Mouse (Mus musculus) gastrocnemius, postnatal 4 days (tissue): ENCODE measurements around the gene 1810013L24Rik. TPM values are rescaled to one million over a fixed set of nuclear protein-coding genes. Genes with fewer than 3 reads are reported as not detected.
A peak's percentile ranks its signal among the peaks of the same experiment; 100 is the strongest.
"Not testable (repeated sequence)": the region's sequence is repeated elsewhere in the genome, so short reads cannot be mapped to it uniquely, and the experiment has no call there.

ENCODE experiments used
- DNase-seq, 2 experiments: peaks; one replicate each; pipeline ENCODE4 v3.0.0; 2021 to 2022; ENCODE audit warnings: low spot score in 2 of 2, mixed read lengths in 2 of 2
- total RNA-seq, 2 experiments: library from RNA; stranded (reverse); gene quantifications; 2 replicates each; pipeline ENCODE4 v1.2.3; 2021

1810013L24Rik gene
- total RNA-seq, 2 experiments from 2014 or later: 65.8 to 72.2 TPM

DNA sequence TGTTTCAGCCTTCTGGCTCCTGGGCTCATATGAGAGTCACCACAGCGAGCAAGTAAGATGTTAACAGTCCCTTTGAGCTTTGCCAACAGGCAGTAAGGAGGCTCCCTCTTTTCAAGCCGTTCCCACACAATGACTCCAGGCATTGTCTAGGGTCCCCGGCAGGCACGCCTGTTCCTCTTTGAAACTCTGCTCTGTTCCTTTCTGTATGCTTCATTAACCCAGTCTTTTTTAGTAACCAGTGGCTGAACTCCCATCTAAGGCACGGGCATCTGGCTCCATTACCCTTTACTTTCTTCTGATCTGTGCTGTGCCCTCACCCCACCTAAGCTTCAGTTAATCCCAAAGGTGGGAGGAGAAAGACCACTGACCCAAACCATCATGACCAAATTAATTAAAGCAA, 50.2 kb downstream of the 1810013L24Rik start:
- no peak for DNase-seq

DNA sequence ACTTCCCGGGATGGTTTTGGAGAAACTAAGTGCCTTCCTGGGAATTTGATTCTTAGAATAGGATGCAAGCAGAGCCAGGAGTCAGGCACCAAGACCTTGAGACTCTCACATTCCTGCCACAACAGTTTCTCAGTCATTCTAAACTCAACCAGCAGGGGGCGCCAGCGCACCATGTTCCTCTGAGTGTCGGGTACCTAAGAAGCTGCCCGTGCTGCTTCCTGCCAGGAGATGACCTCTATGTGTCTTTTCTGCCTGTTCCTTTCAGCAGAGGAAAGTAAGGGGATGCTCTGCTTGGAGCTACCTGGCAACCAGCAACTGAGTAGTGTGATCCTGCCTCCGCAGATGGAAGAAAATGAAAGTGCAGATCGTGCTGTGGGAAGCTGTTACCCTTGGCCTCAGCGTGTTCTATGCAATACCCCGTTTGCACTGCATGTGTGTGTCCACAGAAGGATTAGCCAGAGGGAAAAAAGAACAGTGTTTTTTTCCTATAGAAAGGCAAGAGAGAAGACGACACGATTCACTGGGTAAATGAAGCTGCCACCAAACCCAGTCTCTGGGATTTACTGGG, 53.9 kb downstream of the 1810013L24Rik start:
- DNase-seq: peak; percentile 66 to 78

DNA sequence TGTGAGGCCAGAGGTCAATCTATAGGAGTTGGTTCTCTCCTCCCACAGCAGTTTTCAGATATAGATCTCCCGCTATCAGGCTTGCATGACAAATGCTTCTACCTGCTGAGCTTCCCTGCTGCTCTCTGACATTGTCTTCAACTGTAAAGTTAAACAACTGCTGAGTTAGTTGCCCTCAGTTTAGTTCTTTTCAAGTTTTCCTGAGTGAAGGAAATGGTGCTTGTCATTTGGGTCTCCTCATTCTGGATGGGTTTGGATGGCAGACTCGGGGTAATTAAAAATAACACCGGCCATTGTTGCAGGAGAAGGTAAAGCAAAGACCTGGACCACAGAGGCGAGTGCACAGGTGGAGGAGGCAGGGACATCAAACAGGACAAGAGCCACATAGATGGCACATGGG, 64.3 kb downstream of the 1810013L24Rik start:
- not testable (repeated sequence) for DNase-seq

DNA sequence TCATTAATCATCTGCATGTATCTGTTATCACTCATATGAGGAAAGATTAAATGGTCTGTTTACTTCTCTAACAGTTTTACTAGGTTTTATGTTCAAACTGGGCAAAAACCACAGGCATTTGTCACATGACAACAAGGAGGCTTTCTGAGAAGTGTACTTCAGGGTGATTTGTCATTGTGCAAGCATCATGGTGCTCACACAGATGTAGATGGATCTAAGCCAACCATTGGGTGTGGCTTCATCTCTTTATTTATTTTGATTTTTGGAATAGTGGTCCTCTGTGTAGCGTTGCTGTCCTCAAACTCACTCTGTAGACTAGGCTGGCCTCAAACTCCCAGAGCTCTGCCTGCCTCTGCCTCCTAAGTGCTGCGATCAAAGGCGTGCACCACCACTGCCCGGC, 65.4 kb downstream of the 1810013L24Rik start:
- no peak for DNase-seq

DNA sequence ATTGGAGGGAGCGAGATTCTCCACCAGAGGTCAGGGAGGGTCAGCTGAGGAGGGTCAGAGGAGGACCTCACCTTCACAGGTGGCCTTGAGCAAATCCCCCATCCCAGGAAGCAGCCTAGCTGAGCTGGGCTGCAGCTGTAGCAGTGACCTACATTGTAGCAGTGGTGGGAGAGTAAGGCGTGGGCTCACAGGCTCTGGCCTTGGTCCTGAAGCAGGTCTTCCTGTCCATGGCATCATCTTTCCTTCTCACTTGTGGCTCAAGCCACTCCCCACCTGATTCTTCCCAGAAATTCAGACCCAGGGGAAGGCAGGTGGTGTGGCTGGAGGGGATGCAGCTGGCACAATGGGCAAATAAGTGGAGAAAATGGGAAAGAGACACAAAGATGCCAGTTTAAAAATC, 76.2 kb downstream of the 1810013L24Rik start:
- DNase-seq: not testable (repeated sequence)

Other genes starting within 250 kb of the 1810013L24Rik start
- gene Pmm2, start 192.4 kb upstream of the 1810013L24Rik start, total RNA-seq: 10 to 100 TPM; 33.6 to 34.3 TPM
- 10 to 100 TPM in 1 of 2 experiments, 1 to 10 TPM in 1; 9.3 to 10.6 TPM for gene Tmem186, start 192.4 kb upstream of the 1810013L24Rik start, total RNA-seq
- gene Carhsp1, start 157.9 kb upstream of the 1810013L24Rik start, total RNA-seq: 10 to 100 TPM; 44.8 to 49.2 TPM
- gene Gm5767, start 149.3 kb upstream of the 1810013L24Rik start, total RNA-seq: under 1 TPM in 1 of 2 experiments, not detected in 1; 0.49 TPM
- gene Usp7, start 37.8 kb upstream of the 1810013L24Rik start, total RNA-seq: 10 to 100 TPM; 76.9 to 89.0 TPM